Mouse (Mus musculus): ENCODE results near the gene Gm8113. TPM values are rescaled to one million over a fixed set of nuclear protein-coding genes. Genes with fewer than 3 reads are reported as not detected.
A peak's percentile ranks its signal among the peaks of the same experiment; 100 is the strongest.
"Not testable (repeated sequence)": the region's sequence is repeated elsewhere in the genome, so short reads cannot be mapped to it uniquely, and the experiment has no call there.

Gm8113 gene
- polyA plus RNA-seq, 1 experiment = 0.08 TPM

DNA sequence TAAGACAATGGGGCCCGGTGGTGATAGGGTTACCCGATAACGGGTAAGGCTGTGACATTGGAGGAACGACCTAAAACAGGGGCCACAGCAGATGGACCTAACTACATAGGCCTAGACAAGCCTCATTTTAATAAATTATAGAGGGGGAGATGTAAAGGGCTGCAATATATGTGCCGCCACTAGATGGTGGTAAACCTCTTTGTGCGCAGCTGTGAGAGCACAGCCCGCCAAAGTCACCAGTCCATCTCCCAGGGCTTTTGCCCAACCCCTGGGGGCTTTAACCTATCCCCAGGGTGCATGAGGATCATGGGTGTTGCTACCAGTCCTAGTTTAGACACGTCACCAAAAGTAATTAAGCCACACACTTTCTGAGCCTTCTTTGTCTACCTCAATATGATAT is 7.8 kb downstream of the Gm8113 start:
- not testable (repeated sequence) for H3K27ac ChIP-seq (ENCODE audit: insufficient read depth, low read depth, low read length); H3K4me1 ChIP-seq (ENCODE audit: control insufficient read depth, insufficient read depth, insufficient read length, low read length); H3K27me3 ChIP-seq (ENCODE audit: control insufficient read depth, insufficient read depth, low read length); H3K4me3 ChIP-seq (ENCODE audit: low read depth, low read length); H3K36me3 ChIP-seq (ENCODE audit: control insufficient read depth, insufficient read depth, low read length)
- 11% methylated on average over 8 of the region's 8 CpGs for WGBS
- TF ChIP-seq CTCF (IDR thresholded peaks at IDR 0.05; ENCODE audit: extremely low read depth, insufficient read length, insufficient replicate concordance, low read depth, low read length) = peak; percentile 34; the same call in 1 of the 2 replicates

DNA sequence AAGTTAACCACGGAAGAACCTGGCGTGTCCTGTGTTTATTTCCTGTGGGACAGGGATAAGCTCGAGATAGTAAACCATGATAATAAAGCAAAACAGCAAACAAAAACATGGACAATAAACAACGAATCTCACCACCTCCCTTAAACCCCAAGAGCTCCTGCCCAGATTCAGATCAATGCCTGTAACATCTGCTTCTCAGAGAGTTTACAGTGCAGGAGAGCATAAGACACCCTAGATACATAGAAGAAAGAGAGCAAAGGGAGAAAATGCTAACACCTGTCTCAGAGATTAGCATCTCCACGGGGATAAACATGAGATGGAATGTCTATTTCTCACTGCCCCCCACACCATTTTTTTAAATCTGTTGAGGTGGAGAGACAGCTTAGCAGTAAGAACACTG is 8.2 kb downstream of the Gm8113 start:
- 43% methylated on average over 5 of the region's 5 CpGs for WGBS
- not testable (repeated sequence) for H3K27ac ChIP-seq (ENCODE audit: insufficient read depth, low read depth, low read length); H3K27me3 ChIP-seq (ENCODE audit: control insufficient read depth, insufficient read depth, low read length); H3K4me1 ChIP-seq (ENCODE audit: control insufficient read depth, insufficient read depth, insufficient read length, low read length); H3K36me3 ChIP-seq (ENCODE audit: control insufficient read depth, insufficient read depth, low read length); H3K4me3 ChIP-seq (ENCODE audit: low read depth, low read length)

DNA sequence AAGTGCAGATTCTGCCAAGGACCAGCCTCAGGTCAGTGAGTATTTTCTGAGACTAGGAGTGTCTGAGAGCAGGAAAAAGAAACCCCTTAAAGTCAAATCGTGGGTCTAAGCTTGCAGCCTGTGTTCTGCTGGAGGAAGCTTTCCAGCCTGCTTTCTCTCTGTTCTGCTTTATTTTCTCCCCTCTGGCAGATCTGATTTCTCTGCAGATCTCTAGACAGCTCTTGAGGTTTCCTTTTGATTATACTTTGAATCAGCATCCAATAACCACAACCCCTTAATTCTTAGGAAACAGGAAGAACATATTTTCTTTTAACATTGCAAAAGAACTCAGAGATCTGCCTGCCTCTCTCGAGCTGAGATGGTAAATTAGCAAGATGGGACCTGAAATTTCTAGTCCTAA is 28.2 kb downstream of the Gm8113 start:
- 30% methylated on average over 2 of the region's 2 CpGs for WGBS
- H3K27me3 ChIP-seq (ENCODE audit: control insufficient read depth, insufficient read depth, low read length); H3K4me1 ChIP-seq (ENCODE audit: control insufficient read depth, insufficient read depth, insufficient read length, low read length); H3K27ac ChIP-seq (ENCODE audit: insufficient read depth, low read depth, low read length); H3K36me3 ChIP-seq (ENCODE audit: control insufficient read depth, insufficient read depth, low read length); H3K4me3 ChIP-seq (ENCODE audit: low read depth, low read length): not testable (repeated sequence)

DNA sequence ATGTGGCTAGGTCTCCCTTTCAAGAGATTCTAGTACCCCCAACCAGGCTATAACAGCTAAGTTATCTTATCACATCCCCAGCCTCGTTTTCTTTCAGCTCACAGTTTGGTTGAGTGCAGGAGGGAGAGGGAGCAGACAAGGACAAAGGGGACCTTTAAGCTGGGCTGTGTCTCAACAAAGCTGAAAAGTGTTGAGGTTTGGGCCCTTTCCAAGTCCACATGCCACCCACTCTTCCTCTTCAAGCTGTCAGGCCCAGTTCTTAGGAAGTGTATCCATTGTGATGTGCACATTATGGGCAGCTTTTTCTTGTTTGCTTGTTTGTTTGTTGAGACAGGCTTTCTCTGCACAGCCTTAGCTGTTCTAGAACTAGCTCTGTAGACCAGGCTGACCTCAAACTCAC is 29.9 kb downstream of the Gm8113 start:
- not testable (repeated sequence) for H3K27ac ChIP-seq (ENCODE audit: insufficient read depth, low read depth, low read length); H3K4me3 ChIP-seq (ENCODE audit: low read depth, low read length); H3K27me3 ChIP-seq (ENCODE audit: control insufficient read depth, insufficient read depth, low read length); H3K36me3 ChIP-seq (ENCODE audit: control insufficient read depth, insufficient read depth, low read length); H3K4me1 ChIP-seq (ENCODE audit: control insufficient read depth, insufficient read depth, insufficient read length, low read length)
- no CpG with 5 or more reads among the region's 1 CpGs for WGBS

DNA sequence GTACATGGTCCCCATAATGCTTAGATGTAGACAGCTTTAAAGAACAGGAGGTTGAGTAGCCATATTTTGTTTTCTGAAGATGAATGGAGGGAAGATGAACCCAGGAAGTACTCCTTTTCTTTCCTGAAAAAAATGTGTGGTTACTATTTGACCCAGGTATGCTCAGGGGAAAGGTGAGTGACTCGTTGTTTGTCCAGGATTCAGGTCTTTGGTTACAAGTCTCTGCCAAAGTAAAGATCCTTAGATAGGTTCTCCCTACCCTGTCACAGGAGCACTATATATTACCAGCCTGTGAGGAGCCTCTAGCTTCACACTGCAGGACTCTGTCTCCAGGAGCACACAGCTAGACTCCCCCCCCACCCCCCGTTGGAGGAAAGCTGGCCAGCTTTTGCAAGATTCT is 31.6 kb downstream of the Gm8113 start, which contains the start of gene Ang5:
Gene Ang5 (plus strand): TSS at position 301 of the 400 bp plus-strand sequence.
- no CpG with 5 or more reads among the region's 2 CpGs for WGBS
- not testable (repeated sequence) for H3K36me3 ChIP-seq (ENCODE audit: control insufficient read depth, insufficient read depth, low read length); H3K27me3 ChIP-seq (ENCODE audit: control insufficient read depth, insufficient read depth, low read length); H3K4me1 ChIP-seq (ENCODE audit: control insufficient read depth, insufficient read depth, insufficient read length, low read length); H3K4me3 ChIP-seq (ENCODE audit: low read depth, low read length); H3K27ac ChIP-seq (ENCODE audit: insufficient read depth, low read depth, low read length)

Other genes with a start within 250 kb of the Gm8113 start
- not detected in 2 replicates for gene Gm8165, start 248.2 kb upstream of the Gm8113 start, polyA plus RNA-seq (2012; rRNA removed)
- not detected in 2 replicates for gene Gm7324, start 227.6 kb upstream of the Gm8113 start, polyA plus RNA-seq (2012; rRNA removed)
- gene Gm16506, start 197.9 kb upstream of the Gm8113 start, polyA plus RNA-seq (2012; rRNA removed) = not detected in 2 replicates
- not detected in 2 replicates for gene Gm6526, start 177.5 kb upstream of the Gm8113 start, polyA plus RNA-seq (2012; rRNA removed)
- gene Gm8180, start 140.6 kb upstream of the Gm8113 start, polyA plus RNA-seq (2012; rRNA removed) = not detected in 2 replicates
- gene Ear1, start 49.9 kb upstream of the Gm8113 start, polyA plus RNA-seq (2012; rRNA removed) = not detected in 2 replicates
- gene Ear10, start 1.8 kb upstream of the Gm8113 start, polyA plus RNA-seq (2012; rRNA removed) = not detected in 2 replicates
- not detected in 2 replicates for gene Ang5, start 31.7 kb downstream of the Gm8113 start, polyA plus RNA-seq (2012; rRNA removed)
- not detected in 2 replicates for gene Ang6, start 76.9 kb downstream of the Gm8113 start, polyA plus RNA-seq (2012; rRNA removed)
- 1.4 and 1.8 TPM in 2 replicates for gene Ear2, start 177.3 kb downstream of the Gm8113 start, polyA plus RNA-seq (2012; rRNA removed)
- gene Gm3327, start 198.5 kb downstream of the Gm8113 start, polyA plus RNA-seq (2012; rRNA removed) = not detected in 2 replicates